Mouse (Mus musculus) adipocyte (in vitro differentiated cells): Measurements from ENCODE around the gene Pah.

Experiments used
- DNase-seq: peaks from one replicate; pipeline ENCODE4 v3.0.0-alpha.2; 2016; ENCODE audit warnings: low spot score

The Pah gene

GRCm38 (mm10) chr10:87521646-87522045, at the start of gene Pah:
TSS of gene Pah (plus strand) at chr10:87521795.
- no peak for DNase-seq

- no peak for DNase-seq
These were observed 48.0 kb upstream of the Pah start for GRCm38 (mm10) chr10:87473475-87474131.

- DNase-seq: no peak
These were observed 46.6 kb upstream of the Pah start for GRCm38 (mm10) chr10:87474971-87475370.

GRCm38 (mm10) chr10:87477895-87478294, 43.7 kb upstream of the Pah start:
- DNase-seq: no peak

- no peak for DNase-seq
These were observed 36.5 kb upstream of the Pah start for GRCm38 (mm10) chr10:87484831-87485720.

- no peak for DNase-seq
These were observed 35.6 kb upstream of the Pah start for GRCm38 (mm10) chr10:87485721-87486620.

GRCm38 (mm10) chr10:87488429-87489145, 33.0 kb upstream of the Pah start:
- DNase-seq: no peak

GRCm38 (mm10) chr10:87489246-87490009, 32.2 kb upstream of the Pah start:
- no peak for DNase-seq

GRCm38 (mm10) chr10:87490328-87490727, 31.3 kb upstream of the Pah start:
- DNase-seq: no peak

- DNase-seq: no peak
These were observed 30.0 kb upstream of the Pah start for GRCm38 (mm10) chr10:87491485-87492040.

GRCm38 (mm10) chr10:87492332-87492660, 29.3 kb upstream of the Pah start:
- DNase-seq: no peak

GRCm38 (mm10) chr10:87492661-87493551, 28.7 kb upstream of the Pah start:
- DNase-seq: no peak

GRCm38 (mm10) chr10:87493576-87493975, 28.0 kb upstream of the Pah start, which contains the start of gene Ascl1:
TSS of gene Ascl1 (minus strand) at chr10:87493660.
- no peak for DNase-seq

- DNase-seq: no peak
These were observed 27.4 kb upstream of the Pah start for GRCm38 (mm10) chr10:87494176-87494575.

- no peak for DNase-seq
These were observed 27.0 kb upstream of the Pah start for GRCm38 (mm10) chr10:87494596-87494995.

GRCm38 (mm10) chr10:87497056-87497455, 24.5 kb upstream of the Pah start:
- DNase-seq: no peak

GRCm38 (mm10) chr10:87500926-87501658, 20.5 kb upstream of the Pah start:
- DNase-seq: no peak

- no peak for DNase-seq
These were observed 19.9 kb upstream of the Pah start for GRCm38 (mm10) chr10:87501659-87502042.

- DNase-seq: no peak
These were observed 19.3 kb upstream of the Pah start for GRCm38 (mm10) chr10:87502283-87502682.
